Mouse (Mus musculus) heart, adult 2 months (tissue): ENCODE results near the gene Igfbp6. TPM values are rescaled to one million over a fixed set of nuclear protein-coding genes. Genes with fewer than 3 reads are reported as not detected.

ENCODE experiments used
- DNase-seq, 2 experiments: peaks; one replicate each; pipeline ENCODE4 v3.0.0; 2021
- H3K27ac ChIP-seq: fragments of 200-600 bp; 2 replicates; pipeline ENCODE4 v1.8.1; 2022
- H3K27me3 ChIP-seq: fragments of 200-500 bp; 2 replicates; pipeline ENCODE4 v1.6.1; 2012; ENCODE audit warnings: mild to moderate bottlenecking, low read length, inconsistent platforms, mixed read lengths; ENCODE audit not compliant: control insufficient read depth, insufficient read depth
- H3K36me3 ChIP-seq: fragments of 200-500 bp; 2 replicates; pipeline ENCODE4 v1.6.1; 2012; ENCODE audit warnings: low read length, inconsistent platforms; ENCODE audit not compliant: control insufficient read depth, insufficient read depth
- H3K4me1 ChIP-seq: fragments of 200-500 bp; 2 replicates; pipeline ENCODE4 v1.6.1; 2011; ENCODE audit warnings: low read length; ENCODE audit not compliant: control insufficient read depth, insufficient read depth
- H3K4me3 ChIP-seq: fragments of 200-600 bp; 2 replicates; pipeline ENCODE4 v1.8.1; 2022
- H3K79me2 ChIP-seq: fragments of 200-500 bp; replicated peaks from 2 replicates; pipeline ENCODE4 v1.6.1; 2012; ENCODE audit warnings: mild to moderate bottlenecking, inconsistent platforms, low read length, moderate library complexity, mixed read lengths; ENCODE audit not compliant: control insufficient read depth, insufficient read depth
- H3K9ac ChIP-seq: fragments of 200-500 bp; 2 replicates; pipeline ENCODE4 v1.6.1; 2012; ENCODE audit warnings: low read depth, mild to moderate bottlenecking, control low read depth, inconsistent platforms, low read length, mixed read lengths
- CTCF ChIP-seq: fragments of 200-600 bp; IDR thresholded peaks from 2 replicates; pipeline ENCODE4 v1.8.1; 2022; ENCODE audit warnings: antibody characterized with exemption, mild to moderate bottlenecking, moderate library complexity
- EP300 ChIP-seq: fragments of 200-500 bp; IDR thresholded peaks from 2 replicates; pipeline ENCODE4 v1.6.1; 2011; ENCODE audit warnings: low read depth, low read length, control low read depth; ENCODE audit not compliant: insufficient read depth
- POLR2A ChIP-seq: fragments of 200-500 bp; IDR thresholded peaks from 2 replicates; pipeline ENCODE4 v1.6.1; 2011; ENCODE audit warnings: mild to moderate bottlenecking, low read depth, low read length, control low read depth; ENCODE audit not compliant: insufficient read depth
- WGBS: fragments of 180-500 bp; shearing (Covaris S2); methylation state at CpG from one replicate; pipeline ENCODE4 v1.1.7; 2018; 5-methylcytosine and 5-hydroxymethylcytosine counted together
- intact Hi-C: fragments of 180-260 bp; cut with DNase I; formaldehyde crosslinking; loops from one replicate; pipeline ENCODE4 v1.15.1; 2025
- long read RNA-seq: library from polyadenylated mRNA; stranded (forward); transcript quantifications from one replicate; pipeline ENCODE4 v2.0.0, GENCODE M21; 2021
- polyA plus RNA-seq: library from polyadenylated mRNA; depleted of rRNA; stranded (reverse); fragments of >200 nt; gene quantifications from 2 replicates; pipeline ENCODE4 v1.2.3, GENCODE M21; 2012; rRNA removed
- total RNA-seq, 2 experiments: library from RNA; stranded (reverse); gene quantifications; 2 replicates each; pipeline ENCODE4 v1.2.3; 2021

Gene Igfbp6
- total RNA-seq (10 to 100 TPM; 28.9 to 31.7 TPM), polyA plus RNA-seq (47.6 and 56.1 TPM in 2 replicates)
- long read RNA-seq, transcript Igfbp6-201 (4 exons, 1,112 nt) = major isoform, 17 of 29 reads
- long read RNA-seq, partial matches to known transcripts = 12 of 29 reads
- long read RNA-seq, other reads (novel, unspliced or antisense) = 0 of 29 reads

DNA sequence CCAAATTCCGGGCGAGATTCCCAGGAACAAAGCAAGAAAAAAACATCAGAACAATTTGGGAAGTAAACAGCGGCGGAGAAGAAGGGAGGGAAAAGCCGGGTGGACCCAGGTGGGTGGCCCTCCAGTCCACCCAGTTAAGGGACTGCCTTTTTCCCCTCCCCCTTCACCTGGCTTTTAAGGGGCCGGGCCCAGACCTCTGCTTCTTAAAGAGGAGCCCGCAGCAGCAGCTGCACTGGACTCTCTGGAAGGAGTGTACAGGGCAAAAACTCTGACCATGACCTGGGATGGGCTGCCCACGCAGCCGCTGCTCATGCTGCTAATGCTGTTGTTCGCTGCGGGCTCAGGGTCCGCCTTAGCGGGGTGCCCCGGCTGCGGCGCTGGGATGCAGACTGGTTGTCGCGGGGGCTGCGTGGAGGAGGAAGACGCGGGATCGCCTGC, at the start of gene Igfbp6:
Gene Igfbp6 (plus strand): TSS at position 89 of the 438 bp plus-strand sequence.
- Histone ChIP-seq H3K9ac (peak within 1 kb of the TSS; percentile 38), H3K4me3 (peak within 1 kb of the TSS; percentile 9; the same call in 1 of the 2 replicates), H3K79me2 (no peaks in the 10 kb centered on the region), H3K4me1 (peaks cover 4% of the 10 kb centered on the region; the same call in 1 of the 2 replicates), H3K27me3 (no peaks in the 10 kb centered on the region), H3K36me3 (no peaks in the 10 kb centered on the region), H3K27ac (peak within 1 kb of the TSS; percentile 54)
- intact Hi-C loops = no loop called here
- TF ChIP-seq POLR2A = no peak; the same call in 1 of the 2 replicates
- WGBS = 37% methylated on average over 22 of the region's 22 CpGs
- DNase-seq = peak; percentile 42 to 51

DNA sequence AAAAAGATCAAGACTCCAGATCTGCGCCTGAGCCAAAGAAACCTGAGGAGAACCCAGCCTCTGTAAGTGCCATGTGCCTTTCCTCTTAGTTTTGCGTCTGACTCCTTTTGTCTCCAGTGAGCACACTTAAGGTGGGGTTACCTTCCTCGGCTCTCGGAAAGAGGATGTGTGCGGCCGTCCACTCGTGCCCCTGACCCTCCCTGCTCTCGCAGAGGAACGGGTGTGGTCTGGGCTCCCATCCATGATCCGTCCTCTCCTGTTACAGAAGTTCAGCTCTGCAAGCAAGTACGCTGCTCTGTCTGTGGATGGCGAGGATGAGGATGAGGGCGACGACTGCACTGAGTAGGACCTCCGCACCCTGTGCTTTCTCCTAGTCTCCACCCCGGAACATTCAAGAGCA, 49.2 kb upstream of the Igfbp6 start:
- no peak overlapping the region; the same call in 1 of the 2 replicates for H3K9ac ChIP-seq
- H3K4me3 ChIP-seq = no peak overlapping the region
- 45% methylated on average over 16 of the region's 16 CpGs for WGBS
- TF ChIP-seq POLR2A (no peak), CTCF (no peak), EP300 (peak; percentile 67; the same call in 1 of the 2 replicates)
- intact Hi-C loops = loop anchor here (2.0 kb wide), 1 partner anchor 16 kb away; no protein-coding TSS in a partner anchor
- H3K4me1 ChIP-seq = peaks cover 29% of the 10 kb centered on the region
- H3K27ac ChIP-seq = peak overlapping the region; percentile 51
- no peaks in the 10 kb centered on the region for H3K27me3 ChIP-seq
- peaks cover 1% of the 10 kb centered on the region; the same call in 1 of the 2 replicates for H3K79me2 ChIP-seq
- peak; percentile 44 to 45 for DNase-seq
- peaks cover 44% of the 10 kb centered on the region for H3K36me3 ChIP-seq

DNA sequence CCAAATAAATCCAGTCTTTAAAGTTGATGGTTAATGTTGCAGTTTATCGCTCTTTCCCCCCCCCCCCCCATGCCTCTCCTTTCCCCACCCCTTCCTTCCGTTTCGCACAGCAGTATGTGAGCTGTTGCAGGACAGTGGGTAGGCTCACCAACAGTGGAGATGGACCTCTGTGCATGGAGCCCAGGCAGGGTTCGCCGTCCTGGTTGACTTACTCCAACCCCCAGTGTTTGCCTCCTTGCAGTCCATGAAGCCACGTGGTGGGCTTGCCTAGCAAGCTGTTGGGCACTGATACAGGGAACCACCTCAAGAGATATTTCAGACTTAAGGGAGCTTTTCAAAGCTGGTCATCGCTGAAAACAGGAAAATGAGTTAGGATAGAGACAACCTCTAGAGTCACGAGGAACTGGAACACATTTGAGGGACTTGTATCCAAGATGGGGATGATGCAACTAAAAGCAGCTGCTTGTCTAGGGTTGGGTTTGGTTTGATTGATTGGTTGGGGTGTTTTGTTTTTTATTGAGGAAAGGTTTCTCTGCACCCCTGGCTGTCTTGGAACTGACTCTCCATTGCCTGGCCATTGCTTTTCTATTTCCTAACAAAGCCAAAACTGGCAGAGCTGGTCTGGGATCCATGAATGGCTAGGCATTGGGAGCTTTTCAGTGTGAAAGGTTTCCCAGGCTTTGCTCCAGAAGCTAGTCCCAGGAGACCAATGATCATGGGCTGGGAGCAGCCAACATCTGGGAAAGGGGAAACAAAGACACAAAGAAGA, 46.8 kb upstream of the Igfbp6 start:
- TF ChIP-seq EP300 (0 out of 2 replicates have a peak, but pooled peaks have one; percentile 7), CTCF (no peak), POLR2A (peak; percentile 52)
- peaks cover 27% of the 10 kb centered on the region for H3K36me3 ChIP-seq
- H3K27ac ChIP-seq = peak overlapping the region; percentile 69
- peak; percentile 69 to 75 for DNase-seq
- intact Hi-C loops = no loop called here
- 41% methylated on average over 8 of the region's 8 CpGs for WGBS
- H3K4me1 ChIP-seq = peaks cover 28% of the 10 kb centered on the region
- no peaks in the 10 kb centered on the region for H3K27me3 ChIP-seq
- no peak overlapping the region for H3K9ac ChIP-seq
- H3K4me3 ChIP-seq = no peak overlapping the region
- no peaks in the 10 kb centered on the region for H3K79me2 ChIP-seq

DNA sequence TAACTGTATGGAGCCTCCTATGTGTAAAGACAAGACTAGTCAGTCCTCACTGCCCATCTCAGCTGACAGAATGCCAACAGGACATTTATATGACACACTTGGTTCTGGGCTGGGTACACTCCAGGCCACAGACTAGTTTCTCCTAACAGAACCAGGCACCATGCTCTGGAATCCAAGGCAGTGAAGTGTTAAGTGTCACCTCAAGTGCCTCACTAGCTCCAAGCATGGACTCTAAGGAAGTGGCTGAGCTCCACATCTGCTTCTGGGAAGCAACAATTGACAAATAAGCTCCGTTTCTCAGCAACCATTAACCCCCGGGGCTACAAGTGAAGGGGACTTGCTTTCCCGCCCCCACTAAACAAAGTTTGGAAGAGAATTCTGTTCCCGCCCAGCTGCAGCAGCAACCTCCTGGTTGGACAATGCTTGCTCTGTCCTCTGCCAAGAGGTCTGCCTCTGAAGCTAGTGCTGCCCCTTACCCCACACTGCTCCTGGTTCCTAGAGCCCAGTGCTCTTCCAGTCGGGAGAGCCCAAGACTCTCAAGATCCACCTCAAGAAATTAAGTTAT, 46.1 kb upstream of the Igfbp6 start:
- peak overlapping the region; percentile 20 for H3K9ac ChIP-seq
- no peaks in the 10 kb centered on the region for H3K79me2 ChIP-seq
- H3K27me3 ChIP-seq = no peaks in the 10 kb centered on the region
- peaks cover 27% of the 10 kb centered on the region for H3K36me3 ChIP-seq
- peak overlapping the region; percentile 69 for H3K27ac ChIP-seq
- peak overlapping the region; percentile 26; the same call in 1 of the 2 replicates for H3K4me3 ChIP-seq
- peak; percentile 61 to 69 for DNase-seq
- WGBS = 42% methylated on average over 5 of the region's 5 CpGs
- TF ChIP-seq POLR2A (peak; percentile 66), EP300 (0 out of 2 replicates have a peak, but pooled peaks have one; percentile 8), CTCF (no peak)
- H3K4me1 ChIP-seq = peaks cover 28% of the 10 kb centered on the region
- intact Hi-C loops = no loop called here

DNA sequence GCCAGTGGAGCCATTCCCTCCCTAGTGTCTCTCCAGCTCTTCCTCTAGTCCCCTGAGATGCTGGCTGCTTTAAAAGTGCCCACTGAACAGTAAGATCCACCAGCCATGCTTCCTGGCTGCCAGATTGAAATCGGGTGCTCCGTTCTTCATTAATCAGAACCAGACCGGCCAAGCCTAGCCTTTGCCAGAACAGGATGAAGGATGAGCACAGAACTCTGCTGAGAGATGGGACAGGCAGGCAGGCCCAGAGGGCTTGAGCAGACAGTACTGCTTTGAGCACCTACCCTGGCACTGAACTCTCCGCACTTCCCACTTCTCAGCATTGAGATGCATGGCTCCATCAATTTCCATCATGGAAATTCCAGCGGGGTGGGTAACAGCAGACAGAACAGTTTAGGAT, 44.9 kb upstream of the Igfbp6 start:
- Histone ChIP-seq H3K27me3 (no peaks in the 10 kb centered on the region), H3K27ac (peak overlapping the region; percentile 99), H3K79me2 (no peaks in the 10 kb centered on the region), H3K36me3 (peaks cover 17% of the 10 kb centered on the region), H3K4me3 (peak overlapping the region; percentile 85), H3K4me1 (peaks cover 26% of the 10 kb centered on the region), H3K9ac (peak overlapping the region; percentile 39; the same call in 1 of the 2 replicates)
- 45% methylated on average over 5 of the region's 5 CpGs for WGBS
- peak; percentile 26 to 40 for DNase-seq
- TF ChIP-seq POLR2A (no peak), CTCF (no peak), EP300 (no peak)
- intact Hi-C loops = no loop called here
